Comparison of ENCODE assay signal across 9 mouse cellular contexts in genomic region chr4:129024775-129025174, GRCm38 (mm10). TPM values are rescaled to one million over a fixed set of nuclear protein-coding genes. Genes with fewer than 3 reads are reported as not detected.
DNase-seq lines count a peak whose midpoint lies in the region; ATAC-seq lines count a peak whose summit lies in the region.
"Had no signal": no experiment of that assay in that cellular context is flagged by ENCODE, and none has a peak within 500 bp of the region (broad histone marks: within the 10 kb centered on the region; RNA-seq: fewer than 3 reads in every experiment).

No protein-coding gene starts in this region.

- H3K9me3 ChIP-seq in hindbrain, embryonic 14.5 days (ENCODE audit: control insufficient read depth, low read length), result no peaks in the 10 kb centered on the region
- no peaks in the 10 kb centered on the region for H3K9me3 ChIP-seq in hindbrain, embryonic 10.5 days
- no peaks in the 10 kb centered on the region for H3K9me3 ChIP-seq in liver, embryonic 12.5 days (replicated peaks)
- no peaks in the 10 kb centered on the region for H3K9me3 ChIP-seq in stomach, embryonic 14.5 days (ENCODE audit: control insufficient read depth, low read depth, low read length)
- H3K9me3 ChIP-seq: neural tube, embryonic 13.5 days had no signal

- H3K4me3 ChIP-seq in hindbrain, embryonic 14.5 days (replicated peaks; ENCODE audit: low read length), result no peak overlapping the region
- no peak overlapping the region for H3K4me3 ChIP-seq in hindbrain, embryonic 10.5 days
- no peak overlapping the region for H3K4me3 ChIP-seq in liver, embryonic 12.5 days
- H3K4me3 ChIP-seq in stomach, embryonic 14.5 days (ENCODE audit: low read depth, low read length), result no peak overlapping the region
- H3K4me3 ChIP-seq: neural tube, embryonic 13.5 days had no signal

- no peak overlapping the region for H3K4me2 ChIP-seq in hindbrain, embryonic 14.5 days (replicated peaks)
- H3K4me2 ChIP-seq in liver, embryonic 12.5 days, result no peak overlapping the region
- H3K4me2 ChIP-seq in stomach, embryonic 14.5 days (replicated peaks; ENCODE audit: low read depth, low read length), result no peak overlapping the region
- H3K4me2 ChIP-seq: neural tube, embryonic 13.5 days had no signal

- H3K27me3 ChIP-seq in hindbrain, embryonic 14.5 days (ENCODE audit: control insufficient read depth, insufficient read depth, low read length), result no peaks in the 10 kb centered on the region
- no peaks in the 10 kb centered on the region for H3K27me3 ChIP-seq in hindbrain, embryonic 10.5 days (ENCODE audit: insufficient read depth, poor library complexity, severe bottlenecking)
- peaks cover 16% of the 10 kb centered on the region; the same call in 1 of the 2 replicates for H3K27me3 ChIP-seq in liver, embryonic 12.5 days (replicated peaks)
- no peaks in the 10 kb centered on the region for H3K27me3 ChIP-seq in stomach, embryonic 14.5 days (ENCODE audit: control insufficient read depth, insufficient read depth, low read length)
- H3K27me3 ChIP-seq: neural tube, embryonic 13.5 days had no signal

- no peak for ATAC-seq in hindbrain, embryonic 14.5 days (ENCODE audit: low FRiP score)
- peak; percentile 59 for ATAC-seq in liver, embryonic 12.5 days
- ATAC-seq in stomach, embryonic 14.5 days (ENCODE audit: insufficient number of reproducible peaks, insufficient read depth, low FRiP score, low read depth), result peak; percentile 49; the same call in 1 of the 2 replicates

- intact Hi-C loops in heart, postnatal 25 days (cut with DNase I), result no loop called here

- 61% methylated on average over 6 of the region's 6 CpGs for WGBS in hindbrain, embryonic 14.5 days
- 77% methylated on average over 6 of the region's 6 CpGs for WGBS in hindbrain, embryonic 10.5 days
- 30% methylated on average over 6 of the region's 6 CpGs for WGBS in liver, embryonic 12.5 days (ENCODE audit: insufficient replicate concordance)
- 25% methylated on average over 6 of the region's 6 CpGs for WGBS in stomach, embryonic 14.5 days

- H3K4me1 ChIP-seq in hindbrain, embryonic 14.5 days (replicated peaks; ENCODE audit: control insufficient read depth, insufficient read depth, low read length), result no peaks in the 10 kb centered on the region
- H3K4me1 ChIP-seq in hindbrain, embryonic 10.5 days (replicated peaks), result peaks cover 6% of the 10 kb centered on the region; the same call in 1 of the 2 replicates
- peaks cover 13% of the 10 kb centered on the region; the same call in 1 of the 2 replicates for H3K4me1 ChIP-seq in liver, embryonic 12.5 days
- H3K4me1 ChIP-seq in stomach, embryonic 14.5 days (ENCODE audit: control insufficient read depth, insufficient read depth, low read length), result peaks cover 4% of the 10 kb centered on the region; the same call in 1 of the 2 replicates

- DNase-seq in hindbrain, embryonic 14.5 days (ENCODE audit: low spot score), result peak; percentile 45
- no peak for DNase-seq in hindbrain, embryonic 10.5 days (ENCODE audit: low spot score)
- DNase-seq in adrenal gland, postnatal 4 days (ENCODE audit: low spot score in 2 of 2), result peak; percentile 46 to 83
- peak; percentile 68 for DNase-seq in heart, postnatal 25 days (ENCODE audit: low spot score)
- no peak for DNase-seq in right cerebral cortex, adult 18-20 months
- DNase-seq in thymus, postnatal 0 days (ENCODE audit: low spot score), result no peak

- H3K27ac ChIP-seq in hindbrain, embryonic 14.5 days, result no peak overlapping the region
- H3K27ac ChIP-seq in hindbrain, embryonic 10.5 days, result no peak overlapping the region
- 0 out of 2 replicates have a peak overlapping the region, but pooled peaks have one; percentile 17 for H3K27ac ChIP-seq in liver, embryonic 12.5 days
- H3K27ac ChIP-seq in stomach, embryonic 14.5 days (ENCODE audit: low read length), result no peak overlapping the region
- H3K27ac ChIP-seq: neural tube, embryonic 13.5 days had no signal

- H3K9ac ChIP-seq in hindbrain, embryonic 14.5 days, result no peak overlapping the region
- H3K9ac ChIP-seq in liver, embryonic 12.5 days, result no peak overlapping the region
- H3K9ac ChIP-seq in stomach, embryonic 14.5 days (replicated peaks; ENCODE audit: low read depth, low read length), result no peak overlapping the region
- H3K9ac ChIP-seq: neural tube, embryonic 13.5 days had no signal

- H3K36me3 ChIP-seq in hindbrain, embryonic 14.5 days (replicated peaks; ENCODE audit: control insufficient read depth, insufficient read depth), result no peaks in the 10 kb centered on the region
- H3K36me3 ChIP-seq in hindbrain, embryonic 10.5 days, result no peaks in the 10 kb centered on the region
- H3K36me3 ChIP-seq in liver, embryonic 12.5 days, result no peaks in the 10 kb centered on the region
- H3K36me3 ChIP-seq in stomach, embryonic 14.5 days (ENCODE audit: control insufficient read depth, insufficient read depth, low read length), result no peaks in the 10 kb centered on the region
- H3K36me3 ChIP-seq: neural tube, embryonic 13.5 days had no signal

RNA-seq across cellular contexts. Expression of gene Ak2, which starts 33.0 kb away (rescaled TPM):
- polyA plus RNA-seq in hindbrain, embryonic 14.5 days (2014; fragmentation: Nextera tagmentation; extraction: Ambion mirVana), result 60.4 and 64.4 TPM in 2 replicates
- 168 and 202 TPM in 2 replicates for polyA plus RNA-seq in hindbrain, embryonic 10.5 days (2016; fragmentation: Nextera tagmentation; extraction: Ambion mirVana)
- 100 to 1,000 TPM; 144 to 163 TPM for total RNA-seq in adrenal gland, postnatal 4 days (2021)
- 10 to 100 TPM; 72.9 to 73.9 TPM for total RNA-seq in heart, postnatal 25 days (2021)
- 176 and 179 TPM in 2 replicates for polyA plus RNA-seq in liver, embryonic 12.5 days (2016; fragmentation: Nextera tagmentation; extraction: Ambion mirVana)
- 123 and 127 TPM in 2 replicates for polyA plus RNA-seq in stomach, embryonic 14.5 days (2014; fragmentation: Nextera tagmentation; extraction: Ambion mirVana)
- polyA plus RNA-seq in thymus, postnatal 0 days (2015; fragmentation: Nextera tagmentation; extraction: Ambion mirVana), result 208 and 209 TPM in 2 replicates

RNA-seq across cellular contexts. Expression of gene Rnf19b, which starts 33.3 kb away (rescaled TPM):
- polyA plus RNA-seq in hindbrain, embryonic 14.5 days (2014; fragmentation: Nextera tagmentation; extraction: Ambion mirVana), result 35.5 and 41.1 TPM in 2 replicates
- 9.2 and 9.9 TPM in 2 replicates for polyA plus RNA-seq in hindbrain, embryonic 10.5 days (2016; fragmentation: Nextera tagmentation; extraction: Ambion mirVana)
- total RNA-seq in adrenal gland, postnatal 4 days (2021), result 10 to 100 TPM; 23.1 to 24.6 TPM
- total RNA-seq in heart, postnatal 25 days (2021), result 10 to 100 TPM; 21.8 to 21.9 TPM
- polyA plus RNA-seq in liver, embryonic 12.5 days (2016; fragmentation: Nextera tagmentation; extraction: Ambion mirVana), result 7.1 TPM in 2 replicates
- 6.9 and 7.2 TPM in 2 replicates for polyA plus RNA-seq in stomach, embryonic 14.5 days (2014; fragmentation: Nextera tagmentation; extraction: Ambion mirVana)
- 9.4 and 11.0 TPM in 2 replicates for polyA plus RNA-seq in thymus, postnatal 0 days (2015; fragmentation: Nextera tagmentation; extraction: Ambion mirVana)

Comparison
In these comparisons a context has a peak if more than half of its experiments do, and no peak if none do; other contexts are left out.
1. DNase-seq: peak in hindbrain, embryonic 14.5 days (single experiment), adrenal gland, postnatal 4 days (2 of 2) and heart, postnatal 25 days (single experiment); none in hindbrain, embryonic 10.5 days (single experiment), right cerebral cortex, adult 18-20 months (single experiment) and thymus, postnatal 0 days (single experiment).